Mouse (Mus musculus): ENCODE results near the gene Dhx9. TPM values are rescaled to one million over a fixed set of nuclear protein-coding genes. Genes with fewer than 3 reads are reported as not detected.
"Not testable (repeated sequence)": the region's sequence is repeated elsewhere in the genome, so short reads cannot be mapped to it uniquely, and the experiment has no call there.

Gene Dhx9
- polyA plus RNA-seq, 1 experiment from 2014 or later = 40.9 TPM

- Histone ChIP-seq H3K4me1 (no peaks in the 10 kb centered on the region), H3K9me3 (replicated peaks) (no peaks in the 10 kb centered on the region), H3K27ac (no peak overlapping the region), H3K4me3 (no peak overlapping the region), H3K27me3 (ENCODE audit: low read depth, poor library complexity, severe bottlenecking) (no peaks in the 10 kb centered on the region), H3K36me3 (no peaks in the 10 kb centered on the region)
- 96% methylated on average over 3 of the region's 3 CpGs for WGBS
- DNase-seq (ENCODE audit: low spot score) = no peak
Observed at GRCm38 (mm10) chr1:153496030-153496429, 8.6 kb upstream of the Dhx9 start.

- DNase-seq (ENCODE audit: low spot score) = no peak
- WGBS = 53% methylated on average over 6 of the region's 6 CpGs
Observed at GRCm38 (mm10) chr1:153493931-153494330, 6.5 kb upstream of the Dhx9 start.

GRCm38 (mm10) chr1:153493338-153493737 is 5.9 kb upstream of the Dhx9 start:
- DNase-seq (ENCODE audit: low spot score) = no peak
- no peaks in the 10 kb centered on the region for H3K36me3 ChIP-seq
- H3K27ac ChIP-seq = no peak overlapping the region
- no peak overlapping the region for H3K4me3 ChIP-seq
- H3K9me3 ChIP-seq (replicated peaks) = no peaks in the 10 kb centered on the region
- WGBS = 23% methylated on average over 4 of the region's 4 CpGs
- no peaks in the 10 kb centered on the region for H3K4me1 ChIP-seq
- H3K27me3 ChIP-seq (ENCODE audit: low read depth, poor library complexity, severe bottlenecking) = no peaks in the 10 kb centered on the region

More at GRCm38 (mm10) chr1:153493931-153494330, 6.5 kb upstream of the Dhx9 start:
- Histone ChIP-seq H3K27me3 (ENCODE audit: low read depth, poor library complexity, severe bottlenecking) (no peaks in the 10 kb centered on the region), H3K4me1 (no peaks in the 10 kb centered on the region), H3K27ac (no peak overlapping the region), H3K36me3 (no peaks in the 10 kb centered on the region), H3K4me3 (no peak overlapping the region), H3K9me3 (replicated peaks) (no peaks in the 10 kb centered on the region)

GRCm38 (mm10) chr1:153491822-153492221 is 4.4 kb upstream of the Dhx9 start:
- no peaks in the 10 kb centered on the region for H3K9me3 ChIP-seq (replicated peaks)
- H3K4me3 ChIP-seq = no peak overlapping the region
- H3K27me3 ChIP-seq (ENCODE audit: low read depth, poor library complexity, severe bottlenecking) = no peaks in the 10 kb centered on the region
- DNase-seq (ENCODE audit: low spot score) = no peak
- no peak overlapping the region for H3K27ac ChIP-seq
- no peaks in the 10 kb centered on the region for H3K36me3 ChIP-seq
- no peaks in the 10 kb centered on the region for H3K4me1 ChIP-seq
- 89% methylated on average over 1 of the region's 1 CpGs for WGBS

- H3K36me3 ChIP-seq = no peaks in the 10 kb centered on the region
- H3K4me3 ChIP-seq = no peak overlapping the region
- DNase-seq (ENCODE audit: low spot score) = no peak
- H3K9me3 ChIP-seq (replicated peaks) = no peaks in the 10 kb centered on the region
- 93% methylated on average over 2 of the region's 2 CpGs for WGBS
- H3K4me1 ChIP-seq = no peaks in the 10 kb centered on the region
- H3K27me3 ChIP-seq (ENCODE audit: low read depth, poor library complexity, severe bottlenecking) = no peaks in the 10 kb centered on the region
- no peak overlapping the region for H3K27ac ChIP-seq
Observed at GRCm38 (mm10) chr1:153491345-153491744, 3.9 kb upstream of the Dhx9 start.

- 86% methylated on average over 4 of the region's 4 CpGs for WGBS
- Histone ChIP-seq H3K9me3 (replicated peaks) (no peaks in the 10 kb centered on the region), H3K27ac (no peak overlapping the region), H3K27me3 (ENCODE audit: low read depth, poor library complexity, severe bottlenecking) (no peaks in the 10 kb centered on the region), H3K4me1 (peaks cover 10% of the 10 kb centered on the region), H3K4me3 (no peak overlapping the region), H3K36me3 (0 out of 2 replicates have a peak, but pooled peaks cover 5% of the 10 kb centered on the region)
- no peak for DNase-seq (ENCODE audit: low spot score)
Observed at GRCm38 (mm10) chr1:153489963-153490362, 2.5 kb upstream of the Dhx9 start.

GRCm38 (mm10) chr1:153489540-153489939 is 2.1 kb upstream of the Dhx9 start:
- H3K4me3 ChIP-seq = no peak overlapping the region
- 0 out of 2 replicates have a peak, but pooled peaks cover 5% of the 10 kb centered on the region for H3K36me3 ChIP-seq
- no peaks in the 10 kb centered on the region for H3K27me3 ChIP-seq (ENCODE audit: low read depth, poor library complexity, severe bottlenecking)
- peaks cover 15% of the 10 kb centered on the region for H3K4me1 ChIP-seq
- no peak overlapping the region for H3K27ac ChIP-seq
- H3K9me3 ChIP-seq (replicated peaks) = no peaks in the 10 kb centered on the region
- 70% methylated on average over 2 of the region's 2 CpGs for WGBS
- no peak for DNase-seq (ENCODE audit: low spot score)

- Histone ChIP-seq H3K4me3 (no peak overlapping the region), H3K4me1 (peaks cover 16% of the 10 kb centered on the region), H3K27me3 (ENCODE audit: low read depth, poor library complexity, severe bottlenecking) (no peaks in the 10 kb centered on the region), H3K9me3 (replicated peaks) (no peaks in the 10 kb centered on the region), H3K27ac (no peak overlapping the region), H3K36me3 (peaks cover 9% of the 10 kb centered on the region; the same call in 1 of the 2 replicates)
- WGBS = 54% methylated on average over 7 of the region's 7 CpGs
- DNase-seq (ENCODE audit: low spot score) = no peak
Observed at GRCm38 (mm10) chr1:153489132-153489531, 1.7 kb upstream of the Dhx9 start.

GRCm38 (mm10) chr1:153486767-153487499 is 527 bp downstream of the Dhx9 start:
- peak overlapping the region; percentile 99 for H3K27ac ChIP-seq
- H3K4me1 ChIP-seq = peaks cover 16% of the 10 kb centered on the region
- no peaks in the 10 kb centered on the region for H3K27me3 ChIP-seq (ENCODE audit: low read depth, poor library complexity, severe bottlenecking)
- H3K36me3 ChIP-seq = peaks cover 29% of the 10 kb centered on the region
- H3K4me3 ChIP-seq = peak overlapping the region; percentile 96
- peak; percentile 75 for DNase-seq (ENCODE audit: low spot score)
- H3K9me3 ChIP-seq (replicated peaks) = no peaks in the 10 kb centered on the region
- WGBS = under 1% methylated on average over 64 of the region's 64 CpGs

GRCm38 (mm10) chr1:153486120-153486519 is 1.3 kb downstream of the Dhx9 start:
- H3K27ac ChIP-seq = peak overlapping the region; percentile 99
- H3K4me3 ChIP-seq = peak overlapping the region; percentile 96
- H3K9me3 ChIP-seq (replicated peaks); H3K27me3 ChIP-seq (ENCODE audit: low read depth, poor library complexity, severe bottlenecking); DNase-seq (ENCODE audit: low spot score): not testable (repeated sequence)
- WGBS = 12% methylated on average over 6 of the region's 6 CpGs
- H3K36me3 ChIP-seq = peaks cover 37% of the 10 kb centered on the region
- peaks cover 16% of the 10 kb centered on the region for H3K4me1 ChIP-seq

GRCm38 (mm10) chr1:153485201-153485796 is 2.2 kb downstream of the Dhx9 start:
- peaks cover 16% of the 10 kb centered on the region for H3K4me1 ChIP-seq
- no peak for DNase-seq (ENCODE audit: low spot score)
- peaks cover 45% of the 10 kb centered on the region for H3K36me3 ChIP-seq
- no peaks in the 10 kb centered on the region for H3K9me3 ChIP-seq (replicated peaks)
- WGBS = 74% methylated on average over 2 of the region's 2 CpGs
- no peak overlapping the region for H3K27ac ChIP-seq
- no peaks in the 10 kb centered on the region for H3K27me3 ChIP-seq (ENCODE audit: low read depth, poor library complexity, severe bottlenecking)
- peak overlapping the region; percentile 96 for H3K4me3 ChIP-seq

GRCm38 (mm10) chr1:153481025-153481412 is 6.4 kb downstream of the Dhx9 start:
- DNase-seq (ENCODE audit: low spot score) = no peak
- Histone ChIP-seq H3K9me3 (replicated peaks) (no peaks in the 10 kb centered on the region), H3K36me3 (peaks cover 88% of the 10 kb centered on the region), H3K4me1 (peaks cover 14% of the 10 kb centered on the region), H3K4me3 (no peak overlapping the region), H3K27me3 (ENCODE audit: low read depth, poor library complexity, severe bottlenecking) (no peaks in the 10 kb centered on the region), H3K27ac (no peak overlapping the region)
- 86% methylated on average over 1 of the region's 1 CpGs for WGBS

- Histone ChIP-seq H3K36me3 (peaks cover 93% of the 10 kb centered on the region), H3K4me3 (no peak overlapping the region), H3K27ac (no peak overlapping the region), H3K27me3 (ENCODE audit: low read depth, poor library complexity, severe bottlenecking) (no peaks in the 10 kb centered on the region), H3K4me1 (peaks cover 11% of the 10 kb centered on the region), H3K9me3 (replicated peaks) (no peaks in the 10 kb centered on the region)
- peak; percentile 73 for DNase-seq (ENCODE audit: low spot score)
- 58% methylated on average over 1 of the region's 1 CpGs for WGBS
Observed at GRCm38 (mm10) chr1:153480386-153481024, 7.0 kb downstream of the Dhx9 start.

All from limb, embryonic 10.5 days (tissue).